In genomic region chr1:182535080-182535481, GRCm38 (mm10) we compare ENCODE assay signal across 30 mouse cellular contexts. TPM values are rescaled to one million over a fixed set of nuclear protein-coding genes. Genes with fewer than 3 reads are reported as not detected.
"Had no signal": no experiment of that assay in that cellular context is flagged by ENCODE, and none has a peak within 500 bp of the region (broad histone marks: within the 10 kb centered on the region; RNA-seq: fewer than 3 reads in every experiment).

No protein-coding gene starts in this region.

- DNase-seq: kidney, adult 8-10 months; kidney, postnatal 10 days; layer of hippocampus, adult 9-11 months; liver; lung, adult 18-20 months; lung, postnatal 10 days; lung, postnatal 36 days; retina, postnatal 1 day; right cerebral cortex, postnatal 25 days; thymus, adult 18-20 months; thymus, postnatal 36 days had no signal

- H3K4me1 ChIP-seq: liver, embryonic 15.5 days had no signal

- ATAC-seq: liver, embryonic 12.5 days; midbrain, embryonic 13.5 days; midbrain, embryonic 16.5 days had no signal

- H3K4me2 ChIP-seq: kidney, embryonic 15.5 days; limb, embryonic 13.5 days; liver, embryonic 12.5 days; liver, embryonic 15.5 days; lung, embryonic 15.5 days; midbrain, embryonic 13.5 days; neural tube, embryonic 13.5 days had no signal

- H3K27ac ChIP-seq: kidney, embryonic 15.5 days; layer of hippocampus, adult 2 months; limb, embryonic 10.5 days; limb, embryonic 13.5 days; liver, embryonic 12.5 days; liver, embryonic 15.5 days; lung, embryonic 15.5 days; midbrain, embryonic 10.5 days; midbrain, embryonic 13.5 days; neural tube, embryonic 13.5 days had no signal

- H3K9me3 ChIP-seq: kidney, embryonic 15.5 days; limb, embryonic 13.5 days; liver, embryonic 12.5 days; liver, embryonic 15.5 days; lung, embryonic 15.5 days; neural tube, embryonic 13.5 days had no signal

- H3K36me3 ChIP-seq: kidney, embryonic 15.5 days; limb, embryonic 10.5 days; limb, embryonic 13.5 days; liver, embryonic 12.5 days; liver, embryonic 15.5 days; lung, embryonic 15.5 days; midbrain, embryonic 10.5 days; midbrain, embryonic 13.5 days; neural tube, embryonic 13.5 days had no signal

- H3K9ac ChIP-seq: kidney, embryonic 15.5 days; limb, embryonic 13.5 days; liver, embryonic 12.5 days; liver, embryonic 15.5 days; lung, embryonic 15.5 days; midbrain, embryonic 13.5 days; neural tube, embryonic 13.5 days had no signal

- H3K4me3 ChIP-seq: kidney, embryonic 15.5 days; layer of hippocampus, adult 2 months; limb, embryonic 10.5 days; limb, embryonic 13.5 days; liver, embryonic 12.5 days; liver, embryonic 15.5 days; lung, embryonic 15.5 days; megakaryocyte, embryonic 14.5 days; midbrain, embryonic 10.5 days; midbrain, embryonic 13.5 days; myocyte; neural tube, embryonic 13.5 days had no signal

- H3K27me3 ChIP-seq: limb, embryonic 13.5 days; liver, embryonic 12.5 days; liver, embryonic 15.5 days; lung, embryonic 15.5 days had no signal

RNA-seq across cellular contexts. Expression of gene Capn8, which starts 29.7 kb away (rescaled TPM):
- total RNA-seq: layer of hippocampus, adult 2 months; layer of hippocampus, postnatal 25 days; left cerebral cortex, adult 18-20 months; left cerebral cortex, postnatal 25 days; monocyte, adult 5-6 weeks; neutrophil, adult 5-6 weeks had no signal
- polyA plus RNA-seq: kidney, embryonic 15.5 days; limb, embryonic 10.5 days; limb, embryonic 13.5 days; liver, embryonic 12.5 days; liver, embryonic 15.5 days; lung, embryonic 15.5 days; midbrain, embryonic 13.5 days; myocyte; spleen, adult 2 months had no signal
